ENCODE assay signal across 26 mouse cellular contexts in genomic region chr3:11006531-11007269, GRCm38 (mm10).
A peak's percentile ranks its signal among the peaks of the same experiment; 100 is the strongest.
DNase-seq lines count a peak whose midpoint lies in the region; ATAC-seq lines count a peak whose summit lies in the region.
"Had no signal": no experiment of that assay in that cellular context is flagged by ENCODE, and none has a peak within 500 bp of the region (broad histone marks: within the 10 kb centered on the region; RNA-seq: fewer than 3 reads in every experiment).

No protein-coding gene starts in this region.

- H3K27ac ChIP-seq in forebrain, embryonic 12.5 days = no peak overlapping the region
- H3K27ac ChIP-seq in forebrain, embryonic 16.5 days (ENCODE audit: low read length) = no peak overlapping the region
- no peak overlapping the region for H3K27ac ChIP-seq in hindbrain, embryonic 15.5 days (replicated peaks)
- H3K27ac ChIP-seq in hindbrain, embryonic 11.5 days (ENCODE audit: low read depth, low read length) = no peak overlapping the region
- no peak overlapping the region for H3K27ac ChIP-seq in neural tube, embryonic 12.5 days
- H3K27ac ChIP-seq: heart, embryonic 13.5 days; kidney, postnatal 0 days; limb, embryonic 13.5 days; liver, embryonic 13.5 days; macrophage; stomach, embryonic 15.5 days had no signal

- WGBS in forebrain, embryonic 12.5 days = 84% methylated on average over 2 of the region's 2 CpGs
- 77% methylated on average over 2 of the region's 2 CpGs for WGBS in forebrain, embryonic 16.5 days
- WGBS in hindbrain, embryonic 15.5 days = 77% methylated on average over 2 of the region's 2 CpGs
- WGBS in hindbrain, embryonic 11.5 days = 81% methylated on average over 2 of the region's 2 CpGs
- WGBS in neural tube, embryonic 12.5 days = 82% methylated on average over 2 of the region's 2 CpGs

- no peak overlapping the region for H3K4me2 ChIP-seq in forebrain, embryonic 12.5 days
- no peak overlapping the region for H3K4me2 ChIP-seq in forebrain, embryonic 16.5 days (ENCODE audit: low read length)
- H3K4me2 ChIP-seq in hindbrain, embryonic 15.5 days = no peak overlapping the region
- H3K4me2 ChIP-seq in hindbrain, embryonic 11.5 days (replicated peaks; ENCODE audit: low read depth, low read length) = no peak overlapping the region
- H3K4me2 ChIP-seq in neural tube, embryonic 12.5 days (replicated peaks) = no peak overlapping the region
- H3K4me2 ChIP-seq: heart, embryonic 13.5 days; limb, embryonic 13.5 days; liver, embryonic 13.5 days; stomach, embryonic 15.5 days had no signal

- H3K9me3 ChIP-seq in forebrain, embryonic 12.5 days = no peaks in the 10 kb centered on the region
- no peaks in the 10 kb centered on the region for H3K9me3 ChIP-seq in forebrain, embryonic 16.5 days (ENCODE audit: control insufficient read depth, low read length)
- H3K9me3 ChIP-seq in hindbrain, embryonic 15.5 days = no peaks in the 10 kb centered on the region
- no peaks in the 10 kb centered on the region for H3K9me3 ChIP-seq in hindbrain, embryonic 11.5 days (ENCODE audit: control insufficient read depth, low read length)
- H3K9me3 ChIP-seq in neural tube, embryonic 12.5 days = no peaks in the 10 kb centered on the region
- H3K9me3 ChIP-seq: heart, embryonic 13.5 days; limb, embryonic 13.5 days; liver, embryonic 13.5 days; stomach, embryonic 15.5 days had no signal

- H3K36me3 ChIP-seq in forebrain, embryonic 12.5 days (replicated peaks) = no peaks in the 10 kb centered on the region
- no peaks in the 10 kb centered on the region for H3K36me3 ChIP-seq in forebrain, embryonic 16.5 days (ENCODE audit: control insufficient read depth, insufficient read depth)
- no peaks in the 10 kb centered on the region for H3K36me3 ChIP-seq in hindbrain, embryonic 15.5 days
- no peaks in the 10 kb centered on the region for H3K36me3 ChIP-seq in hindbrain, embryonic 11.5 days (ENCODE audit: control insufficient read depth, insufficient read depth, low read length)
- no peaks in the 10 kb centered on the region for H3K36me3 ChIP-seq in neural tube, embryonic 12.5 days
- H3K36me3 ChIP-seq: heart, embryonic 13.5 days; limb, embryonic 13.5 days; liver, embryonic 13.5 days; stomach, embryonic 15.5 days had no signal

- no peak overlapping the region for H3K9ac ChIP-seq in forebrain, embryonic 12.5 days
- no peak overlapping the region for H3K9ac ChIP-seq in forebrain, embryonic 16.5 days (replicated peaks; ENCODE audit: low read depth, low read length)
- no peak overlapping the region for H3K9ac ChIP-seq in hindbrain, embryonic 15.5 days
- no peak overlapping the region for H3K9ac ChIP-seq in hindbrain, embryonic 11.5 days (ENCODE audit: low read depth, low read length)
- no peak overlapping the region for H3K9ac ChIP-seq in neural tube, embryonic 12.5 days
- H3K9ac ChIP-seq: heart, embryonic 13.5 days; limb, embryonic 13.5 days; liver, embryonic 13.5 days; stomach, embryonic 15.5 days had no signal

- H3K4me3 ChIP-seq in forebrain, embryonic 12.5 days (replicated peaks) = no peak overlapping the region
- no peak overlapping the region for H3K4me3 ChIP-seq in forebrain, embryonic 16.5 days (replicated peaks; ENCODE audit: low read length)
- no peak overlapping the region for H3K4me3 ChIP-seq in hindbrain, embryonic 15.5 days
- no peak overlapping the region for H3K4me3 ChIP-seq in hindbrain, embryonic 11.5 days (ENCODE audit: low read depth, low read length)
- no peak overlapping the region for H3K4me3 ChIP-seq in neural tube, embryonic 12.5 days
- H3K4me3 ChIP-seq: heart, embryonic 13.5 days; limb, embryonic 13.5 days; liver, embryonic 13.5 days; stomach, embryonic 15.5 days had no signal

- no peaks in the 10 kb centered on the region for H3K4me1 ChIP-seq in forebrain, embryonic 12.5 days
- H3K4me1 ChIP-seq in forebrain, embryonic 16.5 days (replicated peaks; ENCODE audit: control insufficient read depth, insufficient read depth, low read length) = no peaks in the 10 kb centered on the region
- no peaks in the 10 kb centered on the region for H3K4me1 ChIP-seq in hindbrain, embryonic 15.5 days (replicated peaks)
- H3K4me1 ChIP-seq in hindbrain, embryonic 11.5 days (replicated peaks; ENCODE audit: control insufficient read depth, insufficient read depth, low read length) = no peaks in the 10 kb centered on the region
- no peaks in the 10 kb centered on the region for H3K4me1 ChIP-seq in neural tube, embryonic 12.5 days
- H3K4me1 ChIP-seq: heart, embryonic 13.5 days; limb, embryonic 13.5 days; liver, embryonic 13.5 days; stomach, embryonic 15.5 days had no signal

- no peaks in the 10 kb centered on the region for H3K27me3 ChIP-seq in forebrain, embryonic 12.5 days
- no peaks in the 10 kb centered on the region for H3K27me3 ChIP-seq in forebrain, embryonic 16.5 days (replicated peaks; ENCODE audit: control insufficient read depth, insufficient read depth, low read length)
- no peaks in the 10 kb centered on the region for H3K27me3 ChIP-seq in hindbrain, embryonic 15.5 days
- no peaks in the 10 kb centered on the region for H3K27me3 ChIP-seq in hindbrain, embryonic 11.5 days (ENCODE audit: control insufficient read depth, insufficient read depth, low read length)
- H3K27me3 ChIP-seq in neural tube, embryonic 12.5 days (replicated peaks) = no peaks in the 10 kb centered on the region
- H3K27me3 ChIP-seq: CH12.LX; heart, embryonic 13.5 days; limb, embryonic 13.5 days; liver, embryonic 13.5 days; stomach, embryonic 15.5 days had no signal

- no peak for DNase-seq in hindbrain, embryonic 11.5 days (ENCODE audit: low spot score)
- no peak for DNase-seq in neural tube, embryonic 10.5 days (ENCODE audit: extremely low spot score, low spot score)
- no peak for DNase-seq in right cerebral cortex, adult 2 months (ENCODE audit: low spot score in 2 of 2)
- DNase-seq in lung, adult 18-20 months = no peak
- DNase-seq: adrenal gland, adult 8-10 months; cerebellum, adult 9-10 months; cerebellum, postnatal 36 days; heart, postnatal 10 days; kidney, adult 8-10 months; kidney, postnatal 4 days; liver, embryonic 13.5 days; lung, adult 2 months; lung, postnatal 10 days; retina, postnatal 1 day; right cerebral cortex, postnatal 25 days had no signal

- peak; percentile 65 for ATAC-seq in forebrain, embryonic 12.5 days (ENCODE audit: low FRiP score)
- ATAC-seq in forebrain, embryonic 16.5 days = no peak
- 0 out of 2 replicates have a peak, but pooled peaks have one; percentile 48 for ATAC-seq in hindbrain, embryonic 15.5 days (ENCODE audit: low FRiP score, low read depth)
- ATAC-seq in hindbrain, embryonic 11.5 days (ENCODE audit: low FRiP score) = no peak
- ATAC-seq in neural tube, embryonic 12.5 days (ENCODE audit: low FRiP score, low read depth) = peak; percentile 70; the same call in 1 of the 2 replicates
- ATAC-seq: intestine, embryonic 16.5 days had no signal

Comparison
In these comparisons a context has a peak if more than half of its experiments do, and no peak if none do; other contexts are left out.
1. ATAC-seq: peak in forebrain, embryonic 12.5 days (single experiment), hindbrain, embryonic 15.5 days (single experiment) and neural tube, embryonic 12.5 days (single experiment); none in forebrain, embryonic 16.5 days (single experiment) and hindbrain, embryonic 11.5 days (single experiment).